Mouse (Mus musculus) layer of hippocampus, adult 8-10 months (tissue): ENCODE measurements around the gene Ing5. TPM values are rescaled to one million over a fixed set of nuclear protein-coding genes. Genes with fewer than 3 reads are reported as not detected.
"Not testable (repeated sequence)": the region's sequence is repeated elsewhere in the genome, so short reads cannot be mapped to it uniquely, and the experiment has no call there.

Experiments used
- DNase-seq, 2 experiments: peaks; one replicate each; pipeline ENCODE4 v3.0.0; 2022; ENCODE audit warnings: low spot score in 2 of 2
- total RNA-seq, 4 experiments: library from RNA; stranded (reverse); gene quantifications; 2 replicates each; pipeline ENCODE4 v1.2.4; 2022

Gene Ing5
- total RNA-seq, 4 experiments from 2014 or later, result 15.0 to 16.0 (median 15.4) TPM

- no peak for DNase-seq
Observed at GRCm38 (mm10) chr1:93859619-93860018, 55.9 kb downstream of the Ing5 start.

DNA sequence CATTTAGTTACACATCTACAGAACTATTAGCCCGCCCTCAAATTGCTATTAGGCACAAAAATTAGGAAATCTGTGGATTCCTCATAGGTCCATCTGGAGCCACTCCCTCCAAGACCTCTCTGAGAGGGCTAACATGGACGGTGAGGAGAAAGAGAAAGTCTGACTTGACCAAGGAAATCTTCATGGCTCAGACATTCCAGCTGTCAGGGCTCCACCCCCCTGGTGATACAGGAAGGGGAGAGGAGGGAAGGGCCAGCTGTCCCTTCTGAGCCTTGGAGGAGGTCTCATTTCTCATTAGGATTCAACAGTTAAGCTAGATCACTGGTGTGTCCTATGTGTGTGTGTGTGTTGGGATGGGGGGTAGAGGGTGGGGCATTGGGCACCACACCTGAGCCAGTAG, 57.3 kb downstream of the Ing5 start, which contains the start of gene Gal3st2:
Gal3st2 (plus strand) TSS at position 259 of the 400 bp plus-strand sequence.
- not testable (repeated sequence) for DNase-seq

Other genes starting within 250 kb of the Ing5 start
- 100 to 1,000 TPM; 378 to 407 (median 393) TPM for gene Stk25, start 145.3 kb upstream of the Ing5 start, total RNA-seq
- 10 to 100 TPM; 52.3 to 55.7 (median 52.8) TPM for gene Bok, start 118.3 kb upstream of the Ing5 start, total RNA-seq
- gene Atg4b, start 52.5 kb upstream of the Ing5 start, total RNA-seq, result 10 to 100 TPM; 73.6 to 96.0 (median 80.6) TPM
- gene Thap4, start 49.1 kb upstream of the Ing5 start, total RNA-seq, result 10 to 100 TPM; 29.2 to 36.4 (median 36.0) TPM
- 10 to 100 TPM; 52.7 to 64.8 (median 58.4) TPM for gene Dtymk, start 2.0 kb upstream of the Ing5 start, total RNA-seq
- 10 to 100 TPM; 18.1 to 21.8 (median 19.3) TPM for gene D2hgdh, start 20.9 kb downstream of the Ing5 start, total RNA-seq
- gene Gal3st2, start 57.3 kb downstream of the Ing5 start, total RNA-seq, result under 1 TPM in 1 of 4 experiments, not detected in 3; 0.14 TPM
- gene Gal3st2b, start 114.3 kb downstream of the Ing5 start, total RNA-seq, result under 1 TPM; 0.34 to 0.87 (median 0.50) TPM
- under 1 TPM in 3 of 4 experiments, not detected in 1; 0.04 to 0.12 (median 0.07) TPM for gene Gal3st2c, start 186.5 kb downstream of the Ing5 start, total RNA-seq
- 10 to 100 TPM in 1 of 4 experiments, 1 to 10 TPM in 3; 8.1 to 10.4 (median 8.8) TPM for gene Neu4, start 216.5 kb downstream of the Ing5 start, total RNA-seq
- gene Pdcd1, start 248.6 kb downstream of the Ing5 start, total RNA-seq, result 1 to 10 TPM in 2 of 4 experiments, under 1 TPM in 1, not detected in 1; 0.27 to 6.1 (median 5.6) TPM